Mouse (Mus musculus): ENCODE data around the gene Gnai3.

GRCm38 (mm10) chr3:108158383-108159037, 12.6 kb upstream of the Gnai3 start:
- TF ChIP-seq CTCF (conservative IDR thresholded peaks at IDR 0.05 in 1 of 2, IDR thresholded peaks at IDR 0.05 in 1 of 2; ENCODE audit: low read depth in 2 of 2, low read length in 2 of 2) (no peak), POLR2A (IDR thresholded peaks at IDR 0.05; ENCODE audit: low read depth, low read length) (no peak), JUN (IDR thresholded peaks at IDR 0.05; ENCODE audit: insufficient read depth, low read depth, low read length) (no peak), PAX5 (IDR thresholded peaks at IDR 0.05; ENCODE audit: low read length) (no peak), POLR2AphosphoS2 (IDR thresholded peaks at IDR 0.05; ENCODE audit: low read depth, low read length) (no peak), CHD2 (IDR thresholded peaks at IDR 0.05; ENCODE audit: low read length) (no peak), EP300 (IDR thresholded peaks at IDR 0.05; ENCODE audit: low read length) (no peak), MEF2A (IDR thresholded peaks at IDR 0.05; ENCODE audit: borderline replicate concordance, low read depth, low read length) (no peak), ZC3H11A (IDR thresholded peaks at IDR 0.05; ENCODE audit: low read depth, low read length) (no peak), TCF12 (IDR thresholded peaks at IDR 0.05; ENCODE audit: low read depth, low read length) (no peak), RAD21 (IDR thresholded peaks at IDR 0.05; ENCODE audit: low read depth, low read length) (no peak)
